Mouse (Mus musculus) forebrain, embryonic 14.5 days (tissue): Measurements from ENCODE around the gene Kat2b. TPM values are rescaled to one million over a fixed set of nuclear protein-coding genes. Genes with fewer than 3 reads are reported as not detected.
A peak's percentile ranks its signal among the peaks of the same experiment; 100 is the strongest.
"Not testable (repeated sequence)": the region's sequence is repeated elsewhere in the genome, so short reads cannot be mapped to it uniquely, and the experiment has no call there.

Experiments
- ATAC-seq: fragments of 200-750 bp; cut with Nextera tagmentation; 2 replicates; pipeline ENCODE4 v1.8.0; 2017; ENCODE audit warnings: mild to moderate bottlenecking, moderate library complexity
- DNase-seq: peaks from one replicate; pipeline ENCODE4 v3.0.0-alpha.2; 2015; ENCODE audit warnings: low spot score
- H3K27ac ChIP-seq: fragments of 300-500 bp; sonication (generic); 2 replicates; pipeline ENCODE4 v1.5.1; 2014; ENCODE audit warnings: low read depth, mild to moderate bottlenecking, control low read depth, low read length, moderate library complexity
- H3K27me3 ChIP-seq: fragments of 300-500 bp; sonication (generic); replicated peaks from 2 replicates; pipeline ENCODE4 v1.6.1; 2014; ENCODE audit warnings: low read length, control low read depth, mixed read lengths; ENCODE audit not compliant: control insufficient read depth, insufficient read depth
- H3K36me3 ChIP-seq: fragments of 300-500 bp; sonication (generic); 2 replicates; pipeline ENCODE4 v1.6.1; 2014; ENCODE audit warnings: low read length, control low read depth; ENCODE audit not compliant: control insufficient read depth, insufficient read depth
- H3K4me1 ChIP-seq: fragments of 300-500 bp; sonication (generic); 2 replicates; pipeline ENCODE4 v1.6.1; 2014; ENCODE audit warnings: antibody characterized with exemption, low read length, control low read depth; ENCODE audit not compliant: control insufficient read depth, insufficient read depth
- H3K4me2 ChIP-seq: fragments of 300-500 bp; sonication (generic); 2 replicates; pipeline ENCODE4 v1.6.1; 2014; ENCODE audit warnings: mild to moderate bottlenecking, control low read depth, low read length
- H3K4me3 ChIP-seq: fragments of 300-500 bp; sonication (generic); 2 replicates; pipeline ENCODE4 v1.5.1; 2014; ENCODE audit warnings: low read depth, low read length, control low read depth
- H3K9ac ChIP-seq: fragments of 300-500 bp; sonication (generic); 2 replicates; pipeline ENCODE4 v1.6.1; 2014; ENCODE audit warnings: mild to moderate bottlenecking, low read length, control low read depth, moderate library complexity
- H3K9me3 ChIP-seq: fragments of 300-500 bp; sonication (generic); replicated peaks from 2 replicates; pipeline ENCODE4 v1.6.1; 2016; ENCODE audit warnings: low read length, control low read depth, mixed read lengths; ENCODE audit not compliant: control insufficient read depth
- WGBS: fragments of 180-500 bp; shearing (Covaris S2); extraction: QIAGEN DNeasy Blood & Tissue Kit; methylation state at CpG from one replicate; pipeline ENCODE4 v1.1.7; 2014; 5-methylcytosine and 5-hydroxymethylcytosine counted together
- polyA plus RNA-seq: library from polyadenylated mRNA; unstranded; fragments of >200 nt; fragmentation: Nextera tagmentation; extraction: Ambion mirVana; gene quantifications from 2 replicates; pipeline ENCODE4 v1.2.1, GENCODE M21; 2014

Gene Kat2b
- 6.4 and 6.9 TPM in 2 replicates for polyA plus RNA-seq

- peak; percentile 62 for DNase-seq
- ATAC-seq, result no peak
- Histone ChIP-seq H3K9ac (peak within 1 kb of the TSS; percentile 95), H3K36me3 (no peaks in the 10 kb centered on the region), H3K9me3 (no peaks in the 10 kb centered on the region), H3K27me3 (no peaks in the 10 kb centered on the region), H3K4me1 (peaks cover 16% of the 10 kb centered on the region), H3K4me3 (peak within 1 kb of the TSS; percentile 87), H3K4me2 (peak within 1 kb of the TSS; percentile 81), H3K27ac (peak within 1 kb of the TSS; percentile 98)
- 1% methylated on average over 20 of the region's 20 CpGs for WGBS
These were observed at the start of gene Kat2b for GRCm38 (mm10) chr17:53566161-53566918. Gene Kat2b (plus strand): TSS chr17:53566861.

GRCm38 (mm10) chr17:53519364-53519763 is 47.3 kb upstream of the Kat2b start:
- Histone ChIP-seq H3K4me1 (no peaks in the 10 kb centered on the region), H3K36me3 (no peaks in the 10 kb centered on the region), H3K4me3 (no peak overlapping the region), H3K4me2 (no peak overlapping the region), H3K27me3 (no peaks in the 10 kb centered on the region), H3K9me3 (no peaks in the 10 kb centered on the region), H3K9ac (no peak overlapping the region), H3K27ac (no peak overlapping the region)
- ATAC-seq (no peak), DNase-seq (no peak)

- H3K27ac ChIP-seq, result no peak overlapping the region
- no peak overlapping the region for H3K9ac ChIP-seq
- no peaks in the 10 kb centered on the region for H3K9me3 ChIP-seq
- DNase-seq, result no peak
- no peak for ATAC-seq
- no peaks in the 10 kb centered on the region for H3K27me3 ChIP-seq
- no peaks in the 10 kb centered on the region for H3K36me3 ChIP-seq
- no peak overlapping the region for H3K4me3 ChIP-seq
- H3K4me2 ChIP-seq, result no peak overlapping the region
- no peaks in the 10 kb centered on the region for H3K4me1 ChIP-seq
These were observed 46.2 kb upstream of the Kat2b start for GRCm38 (mm10) chr17:53520509-53520908.

GRCm38 (mm10) chr17:53528034-53528433 is 38.6 kb upstream of the Kat2b start:
- no peaks in the 10 kb centered on the region for H3K4me1 ChIP-seq
- no peak overlapping the region for H3K4me3 ChIP-seq
- 95% methylated on average over 2 of the region's 2 CpGs for WGBS
- ATAC-seq (no peak), DNase-seq (no peak)
- H3K9ac ChIP-seq, result no peak overlapping the region
- no peak overlapping the region for H3K27ac ChIP-seq
- no peaks in the 10 kb centered on the region for H3K27me3 ChIP-seq
- no peaks in the 10 kb centered on the region for H3K9me3 ChIP-seq
- H3K4me2 ChIP-seq, result no peak overlapping the region
- H3K36me3 ChIP-seq, result no peaks in the 10 kb centered on the region

GRCm38 (mm10) chr17:53531160-53531559 is 35.5 kb upstream of the Kat2b start:
- Histone ChIP-seq H3K9me3 (no peaks in the 10 kb centered on the region), H3K4me2 (no peak overlapping the region), H3K9ac (no peak overlapping the region), H3K4me3 (no peak overlapping the region), H3K27ac (no peak overlapping the region), H3K36me3 (no peaks in the 10 kb centered on the region), H3K27me3 (no peaks in the 10 kb centered on the region), H3K4me1 (no peaks in the 10 kb centered on the region)
- 55% methylated on average over 2 of the region's 2 CpGs for WGBS
- DNase-seq (no peak), ATAC-seq (no peak)

- H3K9me3 ChIP-seq, result no peaks in the 10 kb centered on the region
- H3K4me2 ChIP-seq, result no peak overlapping the region
- ATAC-seq (no peak), DNase-seq (no peak)
- no peak overlapping the region for H3K9ac ChIP-seq
- WGBS, result 73% methylated on average over 2 of the region's 2 CpGs
- H3K36me3 ChIP-seq, result no peaks in the 10 kb centered on the region
- H3K4me1 ChIP-seq, result no peaks in the 10 kb centered on the region
- no peak overlapping the region for H3K4me3 ChIP-seq
- H3K27ac ChIP-seq, result no peak overlapping the region
- H3K27me3 ChIP-seq, result no peaks in the 10 kb centered on the region
These were observed 34.2 kb upstream of the Kat2b start for GRCm38 (mm10) chr17:53532425-53532824.

GRCm38 (mm10) chr17:53539351-53539750 is 27.3 kb upstream of the Kat2b start, which contains the start of gene Pp2d1:
Gene Pp2d1 (minus strand): TSS chr17:53539451.
- 75% methylated on average over 2 of the region's 2 CpGs for WGBS
- H3K4me3 ChIP-seq, H3K9me3 ChIP-seq: not testable (repeated sequence)

GRCm38 (mm10) chr17:53542536-53542935 is 24.1 kb upstream of the Kat2b start:
- H3K27me3 ChIP-seq, result no peaks in the 10 kb centered on the region
- H3K4me3 ChIP-seq, result no peak overlapping the region
- no peak overlapping the region for H3K4me2 ChIP-seq
- DNase-seq (no peak), ATAC-seq (no peak)
- no peaks in the 10 kb centered on the region for H3K36me3 ChIP-seq
- H3K9ac ChIP-seq, result no peak overlapping the region
- H3K4me1 ChIP-seq, result no peaks in the 10 kb centered on the region
- 94% methylated on average over 4 of the region's 4 CpGs for WGBS
- H3K9me3 ChIP-seq, result no peaks in the 10 kb centered on the region
- H3K27ac ChIP-seq, result no peak overlapping the region

More at GRCm38 (mm10) chr17:53539351-53539750, 27.3 kb upstream of the Kat2b start, which contains the start of gene Pp2d1:
- not testable (repeated sequence) for H3K27me3 ChIP-seq, ATAC-seq, H3K4me2 ChIP-seq, H3K27ac ChIP-seq, H3K4me1 ChIP-seq, H3K9ac ChIP-seq, DNase-seq, H3K36me3 ChIP-seq

- no peaks in the 10 kb centered on the region for H3K9me3 ChIP-seq
- H3K4me3 ChIP-seq, result no peak overlapping the region
- H3K27me3 ChIP-seq, result no peaks in the 10 kb centered on the region
- ATAC-seq (peak; percentile 48; the same call in 1 of the 2 replicates), DNase-seq (peak; percentile 52)
- no peak overlapping the region for H3K9ac ChIP-seq
- WGBS, result 49% methylated on average over 9 of the region's 9 CpGs
- no peak overlapping the region for H3K27ac ChIP-seq
- no peak overlapping the region for H3K4me2 ChIP-seq
- H3K4me1 ChIP-seq, result no peaks in the 10 kb centered on the region
- H3K36me3 ChIP-seq, result no peaks in the 10 kb centered on the region
These were observed 22.9 kb upstream of the Kat2b start for GRCm38 (mm10) chr17:53543591-53544324.
